Mouse (Mus musculus): ENCODE measurements at regions not wholly inside any gene's neighbourhood (a gene's known extent, or its start where the extent isn't known, plus 50 kb on each side); places are given as distances from the start of the nearest gene placed in this dataset.

DNA sequence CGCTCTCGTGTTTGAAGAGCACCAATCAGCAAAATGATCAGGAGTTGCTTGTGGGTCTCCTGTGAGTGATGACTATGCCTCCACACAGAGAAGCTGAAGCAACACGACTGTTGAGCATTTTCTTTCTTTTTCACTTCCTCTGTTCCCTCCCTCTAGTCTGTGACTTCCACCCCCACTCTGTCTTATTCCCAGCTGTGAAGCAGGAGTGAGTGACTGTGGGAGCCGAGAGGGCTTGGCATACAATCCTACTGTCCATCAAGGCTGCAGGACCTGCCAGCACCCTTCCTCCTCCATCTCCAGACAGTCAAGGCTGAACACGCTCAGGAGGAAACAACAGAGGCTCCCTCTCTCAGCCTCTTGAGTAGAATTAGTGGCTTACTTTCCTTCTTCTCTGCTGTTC is 401.3 kb downstream of the Plcl1 start:
- no peak for DNase-seq

GRCm38 (mm10) chr1:55808724-55809519 is 403.2 kb downstream of the Plcl1 start:
- DNase-seq, result no peak

DNA sequence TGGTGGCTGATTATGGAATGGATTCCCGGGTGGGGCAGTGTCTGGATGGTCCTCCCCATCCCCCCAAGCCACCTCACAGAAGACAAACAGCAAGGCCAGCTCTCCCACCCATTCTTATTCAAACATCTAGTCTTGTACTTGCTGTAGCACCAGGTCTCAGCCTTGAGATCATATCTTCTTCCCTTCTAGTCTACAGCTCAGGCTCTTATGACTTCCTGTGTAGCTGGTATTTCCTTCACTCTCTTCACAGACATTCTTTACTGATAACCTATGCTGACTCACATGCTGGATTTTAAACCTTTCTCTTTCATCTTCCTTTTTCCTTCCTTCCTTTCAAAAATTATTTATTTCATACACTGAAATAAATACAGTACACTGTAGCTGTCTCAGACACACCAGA is 406.8 kb downstream of the Plcl1 start:
- DNase-seq, result no peak

GRCm38 (mm10) chr1:55820866-55821500 is 415.3 kb downstream of the Plcl1 start:
- no peak for DNase-seq

- no peak for DNase-seq
Measured at GRCm38 (mm10) chr1:55822599-55822998, 416.9 kb downstream of the Plcl1 start.

- no peak for DNase-seq
Measured at GRCm38 (mm10) chr1:55827191-55827590, 421.5 kb downstream of the Plcl1 start.

DNA sequence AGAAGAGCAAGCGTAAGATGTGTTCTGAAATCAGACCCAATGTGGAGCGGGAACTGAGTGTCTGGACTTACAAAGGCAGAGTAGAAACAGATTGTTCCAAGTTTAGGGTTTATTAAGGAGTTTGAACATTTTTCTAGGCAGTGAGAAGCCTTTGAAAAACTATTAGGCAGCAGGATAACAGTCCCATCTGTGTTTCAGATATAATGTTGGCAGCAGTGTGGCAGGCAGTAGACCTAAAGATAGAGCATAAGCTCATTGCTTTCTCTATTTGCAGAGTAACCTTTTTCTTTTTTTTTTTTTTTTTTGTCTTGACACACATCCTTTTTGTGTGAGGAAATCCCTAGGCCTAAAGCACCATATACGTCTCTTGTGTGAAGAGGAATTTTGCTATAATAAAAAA is 429.6 kb downstream of the Plcl1 start:
- no peak for DNase-seq

GRCm38 (mm10) chr1:55836750-55837149 is 431.0 kb downstream of the Plcl1 start:
- no peak for DNase-seq

GRCm38 (mm10) chr1:55837366-55837765 is 431.6 kb downstream of the Plcl1 start:
- no peak for DNase-seq

- peak; percentile 9 to 13 for DNase-seq
Measured at GRCm38 (mm10) chr1:55838168-55838567, 432.4 kb downstream of the Plcl1 start.

GRCm38 (mm10) chr1:55848806-55849205 is 443.1 kb downstream of the Plcl1 start:
- DNase-seq, result no peak

GRCm38 (mm10) chr1:55852354-55852753 is 446.6 kb downstream of the Plcl1 start:
- no peak for DNase-seq

DNA sequence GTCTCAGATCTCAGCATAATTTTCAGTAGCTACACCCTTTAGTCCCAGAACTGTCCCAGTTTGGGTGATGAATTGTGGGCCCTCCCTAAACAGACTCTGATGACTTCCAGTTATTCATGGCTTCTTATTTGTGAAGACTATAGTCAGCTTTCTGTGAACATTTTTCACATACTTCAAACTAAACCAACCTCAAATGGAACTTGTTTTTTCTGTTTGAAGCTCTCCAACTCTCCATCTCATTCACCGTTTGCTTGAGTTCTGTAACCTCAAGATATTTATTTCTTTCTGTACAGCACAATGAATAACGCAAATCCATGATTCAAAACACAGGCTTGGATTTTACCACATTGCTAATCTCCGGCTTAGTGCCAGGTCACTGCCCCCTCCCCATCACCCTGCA is 453.4 kb downstream of the Plcl1 start:
- no peak for DNase-seq

GRCm38 (mm10) chr1:55863113-55863512 is 457.4 kb downstream of the Plcl1 start:
- no peak for DNase-seq

DNA sequence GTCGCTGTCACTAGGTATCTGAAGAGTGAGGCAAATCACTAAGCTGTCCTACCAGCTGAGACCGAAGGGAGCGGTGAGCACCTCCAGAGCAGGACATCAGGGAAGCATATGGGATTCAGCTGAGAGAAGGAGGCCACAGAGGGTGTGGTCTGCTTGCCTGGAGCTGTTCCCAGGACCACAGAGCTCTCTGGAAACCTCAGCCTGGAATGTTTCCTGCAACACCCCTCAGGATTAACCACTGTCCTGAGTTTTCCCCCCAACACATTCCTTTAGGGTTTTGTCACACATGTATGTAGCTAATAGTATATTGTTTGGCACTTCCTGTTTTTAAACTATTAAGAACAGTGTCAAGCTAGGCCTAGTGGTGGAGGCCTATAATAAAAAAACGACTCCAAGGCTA is 459.6 kb downstream of the Plcl1 start:
- no peak for DNase-seq

GRCm38 (mm10) chr1:55866677-55867076 is 461.0 kb downstream of the Plcl1 start:
- DNase-seq, result no peak

- no peak for DNase-seq
Measured at GRCm38 (mm10) chr1:55873583-55873982, 467.9 kb downstream of the Plcl1 start.

- peak; percentile 26 to 29 for DNase-seq
Measured at GRCm38 (mm10) chr1:55874143-55874867, 468.6 kb downstream of the Plcl1 start.

GRCm38 (mm10) chr1:55874868-55875144 is 469.1 kb downstream of the Plcl1 start:
- DNase-seq, result no peak

- DNase-seq, result no peak
Measured at GRCm38 (mm10) chr1:55884576-55884975, 478.9 kb downstream of the Plcl1 start.

GRCm38 (mm10) chr1:55886383-55887070 is 480.8 kb downstream of the Plcl1 start:
- no peak for DNase-seq

DNA sequence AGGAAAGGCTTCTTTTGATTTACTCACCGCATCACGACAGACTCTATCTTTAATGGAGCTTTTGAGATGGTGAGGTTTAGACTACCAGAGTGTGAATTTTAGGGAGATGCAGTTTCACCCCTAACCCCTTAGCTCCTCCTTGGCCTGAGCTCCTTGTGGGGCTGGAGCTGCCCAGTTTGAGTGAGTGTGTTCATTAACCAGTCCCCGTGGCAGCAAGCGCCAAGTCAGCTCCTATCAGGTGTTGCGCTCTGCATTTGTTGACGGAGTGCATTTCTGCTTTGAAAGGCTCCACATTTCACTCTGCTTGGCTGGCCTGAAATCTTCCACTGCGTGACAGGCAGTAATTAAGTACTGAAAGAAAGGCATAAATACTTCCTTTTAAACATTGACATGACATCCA is 481.7 kb downstream of the Plcl1 start:
- no peak for DNase-seq

DNA sequence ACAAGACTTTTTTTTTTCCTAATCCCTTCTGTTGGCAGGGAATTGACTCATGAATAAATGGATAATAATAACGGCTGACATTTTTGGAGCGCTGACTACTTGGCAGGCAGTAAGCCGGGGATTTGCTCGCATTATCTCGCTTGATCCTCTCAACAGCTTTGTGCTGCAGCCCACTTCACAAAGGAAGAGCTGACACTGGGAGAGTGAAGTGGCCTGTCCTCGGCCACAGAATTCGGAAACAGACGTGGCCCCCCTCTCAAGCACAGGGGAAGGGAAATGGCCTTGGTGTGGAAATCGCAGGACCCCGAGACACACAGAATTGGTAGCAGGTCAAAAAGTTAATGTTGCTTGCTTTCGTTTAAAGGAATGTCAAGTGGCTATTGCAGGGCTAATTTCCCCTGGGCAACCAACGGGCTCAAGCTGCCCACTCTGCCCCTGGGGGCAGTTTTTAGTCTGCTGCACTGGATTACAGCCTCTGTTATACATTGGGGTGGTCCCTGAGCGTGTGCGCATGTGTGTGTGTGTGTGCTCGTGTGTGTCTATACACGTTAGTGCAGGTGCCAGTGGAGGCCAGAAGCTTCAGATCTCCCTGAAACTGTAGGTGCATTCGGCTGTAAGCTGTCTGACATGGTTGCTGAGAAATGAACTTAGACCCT is 483.1 kb downstream of the Plcl1 start:
- DNase-seq, result no peak
